Mouse (Mus musculus) CH12F3 (cell line): Measurements from ENCODE around the gene Hephl1.

ENCODE experiments used
- in situ Hi-C: fragments of 300-500 bp; cut with MboI; formaldehyde crosslinking; loops from 2 replicates; pipeline ENCODE4 v1.14.3; 2020; ENCODE audit warnings: low sequenced_read_pairs

Gene Hephl1

GRCm38 (mm10) chr9:15018756-15019131, 93.2 kb downstream of the Hephl1 start:
- in situ Hi-C loops = loop anchor here (10.0 kb wide), 1 partner anchor 154 kb away; the partner anchor contains the start of gene Gpr83

DNA sequence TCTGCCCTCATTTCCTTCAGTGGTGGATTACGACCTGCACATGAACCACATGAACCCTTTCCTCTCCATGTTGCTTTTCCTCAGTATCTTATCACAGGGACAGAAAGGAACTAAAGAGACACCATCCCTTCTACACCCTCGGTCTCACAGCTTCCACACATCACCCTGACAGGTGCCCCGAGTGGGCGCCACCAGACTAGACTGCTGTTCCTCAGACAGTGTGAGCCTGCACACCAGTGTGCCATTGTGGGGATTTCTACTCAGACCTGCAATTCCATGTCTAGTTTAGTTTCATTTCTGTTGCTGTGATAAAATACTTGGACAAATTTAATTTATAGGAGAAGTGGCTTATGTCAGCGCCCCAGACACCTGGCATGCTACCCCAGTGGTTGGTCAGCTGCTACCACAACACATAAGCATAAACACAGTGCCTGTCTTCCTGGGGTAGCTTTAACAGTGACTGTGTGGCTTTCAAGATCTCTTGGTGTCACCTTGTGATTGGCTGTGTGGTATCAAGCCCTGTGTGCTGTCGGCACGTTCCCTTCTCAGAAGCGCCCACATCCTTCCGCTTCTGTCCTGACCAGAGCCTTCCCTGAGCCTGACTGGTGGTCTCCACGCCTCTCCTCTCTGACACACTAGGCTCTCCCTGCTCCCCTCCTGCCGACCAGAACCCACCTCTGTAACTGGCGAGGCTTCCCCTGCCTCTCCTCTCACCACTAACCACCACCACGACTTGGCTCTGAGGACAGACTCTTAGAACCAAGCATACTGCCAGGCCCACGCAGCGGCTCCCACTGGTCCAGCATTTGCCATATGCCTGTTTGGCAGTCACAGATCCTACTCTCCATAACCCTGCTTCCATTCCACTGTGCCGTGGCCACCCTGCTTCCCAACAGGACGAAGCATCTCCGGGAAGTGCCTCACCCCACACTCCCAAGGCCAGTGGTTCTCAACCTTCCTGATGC, 93.8 kb downstream of the Hephl1 start:
- in situ Hi-C loops = loop anchor here (10.0 kb wide), 1 partner anchor 153 kb away; the partner anchor contains the start of gene Gpr83

DNA sequence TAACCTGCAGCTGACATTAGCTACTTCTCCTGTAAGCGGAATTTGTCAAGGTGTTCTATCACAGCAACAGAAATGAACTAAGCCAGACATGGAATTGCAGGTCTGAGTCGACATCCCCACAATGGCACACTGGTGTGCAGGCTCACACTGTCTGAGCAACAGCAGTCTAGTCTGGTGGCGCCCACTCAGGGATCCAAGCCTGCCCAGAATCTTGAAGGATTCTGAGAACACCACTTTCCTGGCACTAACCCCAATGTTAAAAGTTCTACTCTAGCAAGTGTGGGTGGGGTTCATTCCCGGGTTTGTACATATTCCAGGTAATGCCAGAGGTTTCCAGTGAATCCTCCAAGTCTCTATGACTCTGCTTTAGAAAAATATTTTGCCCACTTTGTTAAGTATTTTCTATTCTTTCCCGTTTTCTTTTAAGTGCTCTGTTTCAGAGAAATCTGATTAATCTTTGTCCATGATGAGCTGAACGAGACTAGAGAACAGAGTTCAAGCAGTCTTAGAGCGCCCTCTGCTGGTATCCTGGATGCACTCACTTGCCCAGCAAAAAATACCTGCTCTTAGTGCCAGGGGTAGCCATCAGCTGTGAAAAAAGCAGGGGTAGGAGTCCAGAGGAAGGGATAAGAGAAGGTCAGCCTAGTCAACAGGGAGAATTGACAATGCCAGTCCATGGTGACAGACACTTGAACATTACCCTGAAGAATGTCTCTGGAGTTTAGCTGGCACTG, 96.5 kb downstream of the Hephl1 start:
- in situ Hi-C loops = loop anchor here (10.0 kb wide), 1 partner anchor 151 kb away; the partner anchor contains the start of gene Gpr83

- in situ Hi-C loops = no loop called here
These were observed 104.3 kb downstream of the Hephl1 start for GRCm38 (mm10) chr9:15007566-15007965.

GRCm38 (mm10) chr9:15004298-15004685, 107.6 kb downstream of the Hephl1 start:
- in situ Hi-C loops = no loop called here

- in situ Hi-C loops = no loop called here
These were observed 108.1 kb downstream of the Hephl1 start for GRCm38 (mm10) chr9:15003676-15004297.

DNA sequence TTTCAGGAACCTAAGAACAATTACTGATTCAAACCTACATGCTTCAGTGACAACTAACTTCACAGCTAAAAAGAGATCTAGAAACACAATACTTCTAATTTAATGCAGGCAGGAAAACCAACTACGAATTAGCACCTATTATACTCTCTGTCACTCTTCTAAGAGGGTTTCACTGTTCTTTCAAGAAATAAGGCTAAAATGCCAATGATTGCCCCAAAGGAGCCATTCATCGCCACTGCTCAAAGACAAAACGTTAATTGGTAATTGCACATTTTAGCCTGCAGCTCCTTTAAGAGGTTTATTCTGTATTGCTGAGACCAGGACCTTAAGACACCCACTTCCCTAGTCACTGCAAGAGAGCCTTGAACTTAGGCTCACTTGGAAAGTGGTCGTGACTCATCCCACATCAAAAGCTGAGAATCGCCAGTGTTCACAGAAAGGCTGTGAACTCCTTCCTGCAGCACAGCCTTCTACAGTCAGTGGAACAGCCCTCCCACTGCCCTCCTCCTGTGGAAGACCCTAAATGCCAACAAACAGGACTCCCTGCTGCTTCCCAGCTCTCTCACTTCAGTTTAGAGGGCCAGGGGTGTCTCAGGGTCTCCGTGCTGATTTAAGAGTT, 108.8 kb downstream of the Hephl1 start:
- in situ Hi-C loops = no loop called here
